Mouse (Mus musculus) lung, postnatal 0 days (tissue): ENCODE results near the gene Tfip11. TPM values are rescaled to one million over a fixed set of nuclear protein-coding genes. Genes with fewer than 3 reads are reported as not detected.

Source experiments
- ATAC-seq: fragments of 200-750 bp; cut with Nextera tagmentation; 2 replicates; pipeline ENCODE4 v1.8.0; 2017; ENCODE audit warnings: moderate library complexity
- DNase-seq: peaks from one replicate; pipeline ENCODE4 v3.0.0-alpha.2; 2016; ENCODE audit warnings: low spot score
- H3K27ac ChIP-seq: fragments of 300-500 bp; sonication (generic); 2 replicates; pipeline ENCODE4 v1.5.1; 2014; ENCODE audit warnings: antibody characterized with exemption, mild to moderate bottlenecking, low read length, mixed read lengths
- H3K27me3 ChIP-seq: fragments of 300-500 bp; sonication (generic); replicated peaks from 2 replicates; pipeline ENCODE4 v1.6.1; 2014; ENCODE audit warnings: low read length, mixed read lengths; ENCODE audit not compliant: insufficient read depth
- H3K36me3 ChIP-seq: fragments of 300-500 bp; sonication (generic); 2 replicates; pipeline ENCODE4 v1.6.1; 2014; ENCODE audit warnings: low read length, mixed read lengths; ENCODE audit not compliant: insufficient read depth
- H3K4me1 ChIP-seq: fragments of 300-500 bp; sonication (generic); 2 replicates; pipeline ENCODE4 v1.6.1; 2014; ENCODE audit warnings: antibody characterized with exemption, low read depth, low read length, mixed read lengths; ENCODE audit not compliant: insufficient read depth
- H3K4me2 ChIP-seq: fragments of 300-500 bp; sonication (generic); replicated peaks from 2 replicates; pipeline ENCODE4 v1.6.1; 2014; ENCODE audit warnings: low read depth, mild to moderate bottlenecking, low read length, moderate library complexity, mixed read lengths
- H3K4me3 ChIP-seq: fragments of 300-500 bp; sonication (generic); 2 replicates; pipeline ENCODE4 v1.5.1; 2014; ENCODE audit warnings: low read depth, low read length
- H3K9ac ChIP-seq: fragments of 300-500 bp; sonication (generic); replicated peaks from 2 replicates; pipeline ENCODE4 v1.6.1; 2014; ENCODE audit warnings: low read depth, mild to moderate bottlenecking
- H3K9me3 ChIP-seq: fragments of 300-500 bp; sonication (generic); 2 replicates; pipeline ENCODE4 v1.6.1; 2016; ENCODE audit warnings: low read length, mixed read lengths
- CTCF ChIP-seq: IDR thresholded peaks from 2 replicates; pipeline ENCODE4 v1.5.1; 2016; ENCODE audit warnings: antibody characterized with exemption, mild to moderate bottlenecking
- EP300 ChIP-seq: IDR thresholded peaks from 2 replicates; pipeline ENCODE4 v1.6.1; 2016; ENCODE audit warnings: antibody characterized with exemption, mild to moderate bottlenecking, control low read depth
- WGBS: fragments of 180-500 bp; shearing (Covaris S2); extraction: QIAGEN DNeasy Blood & Tissue Kit; methylation state at CpG from one replicate; pipeline ENCODE4 v1.1.7; 2014; 5-methylcytosine and 5-hydroxymethylcytosine counted together
- polyA plus RNA-seq: library from polyadenylated mRNA; unstranded; fragments of >200 nt; fragmentation: Nextera tagmentation; extraction: Ambion mirVana; gene quantifications from 2 replicates; pipeline ENCODE4 v1.2.1, GENCODE M21; 2015

The Tfip11 gene
- polyA plus RNA-seq, 1 experiment from 2014 or later, result 16.0 TPM

DNA sequence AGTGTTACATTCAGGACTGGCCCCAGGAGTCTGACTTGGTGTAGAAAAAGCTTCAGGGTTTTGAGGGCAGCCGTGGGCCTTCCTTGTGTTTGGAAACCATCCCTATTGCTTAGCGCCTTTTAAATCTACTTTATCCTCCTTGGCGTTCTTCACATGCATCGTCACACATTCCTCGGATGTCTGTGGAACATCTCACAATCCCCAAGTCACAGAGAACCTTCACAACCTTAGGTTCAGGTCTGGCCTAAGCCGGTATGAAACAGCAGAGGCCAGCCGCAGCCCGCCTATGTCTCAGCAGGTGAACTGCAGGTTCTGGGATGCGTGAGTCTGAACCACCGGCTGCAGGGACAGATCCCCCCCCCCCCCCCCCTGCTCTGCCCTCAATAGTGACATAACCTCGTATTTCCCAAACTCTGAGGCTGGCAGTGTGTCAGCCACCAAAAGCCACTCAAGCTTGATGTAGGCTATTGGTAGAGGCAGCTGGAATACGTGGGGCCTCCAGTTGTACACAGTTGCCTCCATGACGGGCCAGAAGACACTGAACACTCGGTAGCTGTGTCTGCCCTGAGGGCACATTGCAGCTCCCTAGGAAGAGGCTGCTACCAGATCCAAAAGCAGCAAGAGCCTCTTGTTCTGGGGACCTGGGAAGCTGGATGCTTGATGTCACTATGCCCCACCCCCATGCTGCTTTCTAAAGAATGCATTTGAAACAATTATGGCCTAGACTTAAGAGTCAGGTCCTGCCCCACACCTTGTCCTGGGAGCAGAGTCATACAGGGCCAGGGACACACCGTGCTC, 45.1 kb upstream of the Tfip11 start:
- H3K27me3 ChIP-seq, result no peaks in the 10 kb centered on the region
- no peak overlapping the region for H3K4me2 ChIP-seq
- no peaks in the 10 kb centered on the region for H3K36me3 ChIP-seq
- 52% methylated on average over 15 of the region's 15 CpGs for WGBS
- H3K4me1 ChIP-seq, result peaks cover 3% of the 10 kb centered on the region
- no peak overlapping the region for H3K9ac ChIP-seq
- no peak overlapping the region for H3K4me3 ChIP-seq
- no peaks in the 10 kb centered on the region for H3K9me3 ChIP-seq
- H3K27ac ChIP-seq, result peak overlapping the region; percentile 88
- ATAC-seq, result no peak
- no peak for DNase-seq
- no peak for TF ChIP-seq CTCF
- no peak for TF ChIP-seq EP300

- H3K4me1 ChIP-seq, result peaks cover 7% of the 10 kb centered on the region
- H3K4me3 ChIP-seq, result no peak overlapping the region
- no peaks in the 10 kb centered on the region for H3K27me3 ChIP-seq
- no peak for TF ChIP-seq EP300
- no peak for TF ChIP-seq CTCF
- no peak overlapping the region for H3K9ac ChIP-seq
- H3K36me3 ChIP-seq, result no peaks in the 10 kb centered on the region
- WGBS, result 53% methylated on average over 4 of the region's 4 CpGs
- no peak for ATAC-seq
- H3K27ac ChIP-seq, result peak overlapping the region; percentile 88
- no peak for DNase-seq
- H3K9me3 ChIP-seq, result no peaks in the 10 kb centered on the region
- no peak overlapping the region for H3K4me2 ChIP-seq
Observed at GRCm38 (mm10) chr5:112281676-112282075, 44.5 kb upstream of the Tfip11 start.

DNA sequence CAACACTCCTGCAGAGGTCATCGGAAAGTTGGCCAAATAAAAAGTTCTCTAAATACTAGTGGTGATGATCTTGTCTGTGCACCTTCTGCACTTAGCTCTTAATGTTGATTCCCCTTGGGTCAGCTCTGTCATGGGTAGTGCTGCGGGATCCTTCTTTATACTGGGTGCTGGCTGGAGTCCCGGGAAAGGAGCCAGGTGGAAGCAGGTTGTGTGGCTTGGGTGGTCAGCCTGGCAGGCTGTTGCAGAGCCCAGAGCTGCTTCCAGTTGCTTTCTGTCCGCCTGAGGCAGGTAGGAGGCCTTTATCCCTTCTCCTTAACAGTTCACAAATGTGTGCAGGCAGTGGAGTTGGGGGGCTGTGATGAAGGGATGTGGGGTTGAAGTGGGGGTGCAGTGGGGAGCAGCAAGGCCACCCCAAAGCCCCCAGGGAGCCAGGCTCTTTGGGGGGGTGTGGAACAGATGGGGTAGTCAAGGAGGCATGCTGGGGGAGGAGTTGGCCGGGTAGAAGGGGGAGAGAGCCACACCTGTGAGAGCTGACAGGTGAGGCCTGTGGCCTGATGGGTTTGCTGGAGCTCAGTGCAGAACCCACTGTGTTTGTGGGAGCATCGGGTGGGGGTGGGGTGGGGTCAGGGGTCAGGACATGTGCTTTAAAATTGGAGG, 43.9 kb upstream of the Tfip11 start:
- Histone ChIP-seq H3K9me3 (no peaks in the 10 kb centered on the region), H3K4me2 (no peak overlapping the region), H3K27ac (peak overlapping the region; percentile 88), H3K4me1 (peaks cover 12% of the 10 kb centered on the region), H3K36me3 (no peaks in the 10 kb centered on the region), H3K4me3 (no peak overlapping the region), H3K9ac (no peak overlapping the region), H3K27me3 (no peaks in the 10 kb centered on the region)
- no peak for DNase-seq
- no peak for TF ChIP-seq CTCF
- no peak for TF ChIP-seq EP300
- WGBS, result 48% methylated on average over 6 of the region's 6 CpGs
- ATAC-seq, result no peak

GRCm38 (mm10) chr5:112282780-112283482, 43.2 kb upstream of the Tfip11 start:
- Histone ChIP-seq H3K9ac (0 out of 2 replicates have a peak overlapping the region, but pooled peaks have one; percentile 19), H3K4me1 (peaks cover 14% of the 10 kb centered on the region), H3K27me3 (no peaks in the 10 kb centered on the region), H3K4me3 (no peak overlapping the region), H3K9me3 (no peaks in the 10 kb centered on the region), H3K36me3 (no peaks in the 10 kb centered on the region), H3K4me2 (0 out of 2 replicates have a peak overlapping the region, but pooled peaks have one; percentile 8), H3K27ac (peak overlapping the region; percentile 88)
- ATAC-seq (peak; percentile 51), DNase-seq (no peak)
- TF ChIP-seq CTCF (no peak), EP300 (no peak)
- 49% methylated on average over 9 of the region's 9 CpGs for WGBS

DNA sequence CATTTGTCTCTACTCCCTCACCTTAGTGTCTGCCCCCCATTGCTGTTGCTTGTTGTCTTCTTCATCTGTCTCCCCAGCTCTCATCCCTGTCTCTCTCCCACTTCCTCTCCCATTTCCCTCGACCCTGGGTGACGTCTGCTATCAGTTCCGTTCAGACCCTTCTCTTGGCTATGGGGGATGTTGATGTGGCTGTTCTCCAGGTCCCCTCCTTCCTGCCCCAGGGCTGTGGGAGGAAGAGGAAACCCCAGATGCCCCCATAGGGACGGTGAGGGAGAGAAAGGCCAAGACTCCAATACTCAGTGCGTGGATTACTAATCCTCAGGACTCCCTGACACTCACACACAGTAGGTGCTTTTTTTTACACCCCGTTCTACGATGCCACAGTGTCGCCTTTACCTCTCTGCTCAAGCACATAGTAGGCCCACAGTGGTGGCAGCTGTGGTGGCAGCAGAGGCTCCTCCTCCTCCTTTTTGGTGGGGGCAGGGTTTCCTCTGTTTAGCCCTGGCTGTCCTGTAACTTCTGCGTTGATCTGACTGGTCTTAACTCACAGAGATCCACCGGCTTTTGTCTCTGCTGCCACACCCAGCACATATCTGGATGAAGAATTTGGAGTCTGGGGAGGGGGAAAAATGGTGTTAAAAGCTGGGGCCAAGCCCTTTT, 42.5 kb upstream of the Tfip11 start:
- Histone ChIP-seq H3K27me3 (no peaks in the 10 kb centered on the region), H3K27ac (peak overlapping the region; percentile 88), H3K4me1 (peaks cover 21% of the 10 kb centered on the region), H3K36me3 (no peaks in the 10 kb centered on the region), H3K9ac (no peak overlapping the region), H3K4me2 (no peak overlapping the region), H3K9me3 (no peaks in the 10 kb centered on the region), H3K4me3 (no peak overlapping the region)
- TF ChIP-seq CTCF, result no peak
- TF ChIP-seq EP300, result peak; percentile 92
- WGBS, result 48% methylated on average over 10 of the region's 10 CpGs
- ATAC-seq, result peak; percentile 71
- peak; percentile 63 for DNase-seq

DNA sequence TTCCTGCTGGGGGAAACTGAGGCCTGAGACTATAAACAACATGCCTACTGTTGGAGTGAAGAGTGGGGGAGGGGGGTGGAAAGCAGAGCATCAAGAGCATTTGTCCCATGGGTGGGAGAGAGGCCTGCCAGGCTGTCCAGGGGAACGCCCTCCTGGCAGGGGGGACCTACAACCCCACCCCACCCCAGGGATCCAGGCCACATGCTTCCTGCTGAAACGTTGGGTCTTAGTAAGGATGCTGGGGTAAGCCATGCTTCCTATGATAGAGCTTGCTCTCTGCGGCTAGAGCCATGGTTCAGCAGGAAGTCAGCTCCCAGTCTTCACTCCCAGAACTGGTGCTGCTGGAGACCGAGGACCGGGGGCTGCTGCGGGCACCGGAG, 42.0 kb upstream of the Tfip11 start:
- WGBS, result 63% methylated on average over 7 of the region's 7 CpGs
- no peak overlapping the region for H3K9ac ChIP-seq
- H3K4me1 ChIP-seq, result peaks cover 22% of the 10 kb centered on the region

More for the DNA sequence above, 42.0 kb upstream of the Tfip11 start:
- peak overlapping the region; percentile 88 for H3K27ac ChIP-seq
- H3K27me3 ChIP-seq, result no peaks in the 10 kb centered on the region
- ATAC-seq (peak; percentile 30), DNase-seq (no peak)
- H3K36me3 ChIP-seq, result no peaks in the 10 kb centered on the region
- no peaks in the 10 kb centered on the region for H3K9me3 ChIP-seq
- TF ChIP-seq EP300 (no peak), CTCF (no peak)
- H3K4me2 ChIP-seq, result no peak overlapping the region
- H3K4me3 ChIP-seq, result no peak overlapping the region
